Mouse (Mus musculus): Measurements from ENCODE around the gene Olfr39.
"Not testable (repeated sequence)": the region's sequence is repeated elsewhere in the genome, so short reads cannot be mapped to it uniquely, and the experiment has no call there.

Gene Olfr39

DNA sequence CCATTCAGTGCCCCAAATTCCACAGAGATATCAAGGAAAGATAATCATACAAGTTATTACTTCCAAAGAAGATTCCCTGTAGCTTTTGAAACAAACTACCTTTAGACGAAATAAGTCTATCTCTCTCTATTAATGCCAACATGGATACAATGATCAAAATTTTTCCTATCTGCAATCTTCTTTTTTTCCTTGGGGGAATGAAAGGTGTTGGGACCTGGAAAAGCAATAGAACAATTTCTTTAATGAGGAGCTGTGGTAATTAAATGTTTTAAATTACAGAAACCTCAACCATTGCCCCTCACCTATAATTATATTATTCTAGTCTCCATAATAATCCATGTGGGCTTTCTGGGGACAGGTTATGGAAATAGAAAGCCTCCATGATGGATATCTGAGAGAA lies at the start of gene Olfr39:
Gene Olfr39, plus strand, starts transcription at position 301 of the 400 bp plus-strand sequence.
- no peak for DNase-seq

DNA sequence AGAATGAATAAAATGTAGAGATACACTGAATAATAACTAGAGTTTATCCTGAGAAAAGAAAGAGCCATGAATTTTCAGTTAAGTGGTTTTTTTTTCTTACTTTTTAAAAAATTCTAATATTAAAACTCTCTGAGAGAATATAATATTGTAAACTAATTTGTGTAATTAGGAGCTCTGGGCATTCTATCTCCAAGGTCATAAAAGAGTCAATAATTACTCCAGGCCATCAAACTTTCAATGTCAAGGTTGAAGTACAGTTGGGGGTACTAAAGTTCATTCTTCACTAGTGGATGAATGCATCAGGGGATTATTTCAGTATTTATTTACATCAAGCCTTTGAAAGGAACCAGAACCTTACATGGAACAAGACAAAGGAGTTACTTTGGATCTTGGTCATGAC lies 45.3 kb upstream of the Olfr39 start, which contains the start of gene Olfr872:
Gene Olfr872, plus strand, starts transcription at position 301 of the 400 bp plus-strand sequence.
- DNase-seq = no peak

DNA sequence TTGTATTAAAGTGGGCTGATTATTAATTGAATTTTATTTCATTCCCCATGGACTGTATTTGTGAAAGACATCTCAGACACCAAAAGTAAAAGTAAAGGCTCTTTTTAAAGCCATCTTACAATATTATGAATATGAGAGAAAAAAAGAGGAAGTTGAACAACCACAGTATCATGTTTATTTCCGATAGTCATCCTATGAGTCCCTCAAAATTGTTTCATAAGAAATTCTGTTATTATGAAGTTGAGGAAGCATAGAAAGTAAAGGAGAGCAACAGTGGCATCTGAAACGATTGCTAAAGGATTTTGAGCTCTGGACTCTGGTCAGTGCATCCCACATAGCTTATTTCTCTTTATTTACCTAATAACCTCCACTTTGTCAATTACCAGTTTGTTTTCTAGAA lies 44.8 kb upstream of the Olfr39 start:
- no peak for DNase-seq

DNA sequence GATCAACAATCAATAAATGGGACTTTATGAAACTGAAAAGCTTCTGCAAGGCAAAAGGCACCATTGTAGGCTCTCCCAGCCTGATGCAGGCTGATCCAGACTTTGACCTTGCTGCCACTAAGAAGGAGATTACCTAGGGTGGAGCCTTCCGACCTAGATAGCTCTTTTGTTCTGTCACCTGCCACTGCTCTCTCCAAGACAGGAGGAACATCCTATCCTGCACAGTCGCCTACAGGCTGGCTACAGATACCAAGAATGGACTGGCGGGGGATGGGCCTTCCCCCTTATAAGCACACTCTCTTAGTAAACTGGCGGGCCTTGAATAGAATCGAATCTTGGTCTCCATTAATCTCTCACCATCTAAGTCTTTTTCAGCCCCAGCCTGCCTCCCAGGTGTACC lies 13.4 kb downstream of the Olfr39 start:
- not testable (repeated sequence) for DNase-seq

DNA sequence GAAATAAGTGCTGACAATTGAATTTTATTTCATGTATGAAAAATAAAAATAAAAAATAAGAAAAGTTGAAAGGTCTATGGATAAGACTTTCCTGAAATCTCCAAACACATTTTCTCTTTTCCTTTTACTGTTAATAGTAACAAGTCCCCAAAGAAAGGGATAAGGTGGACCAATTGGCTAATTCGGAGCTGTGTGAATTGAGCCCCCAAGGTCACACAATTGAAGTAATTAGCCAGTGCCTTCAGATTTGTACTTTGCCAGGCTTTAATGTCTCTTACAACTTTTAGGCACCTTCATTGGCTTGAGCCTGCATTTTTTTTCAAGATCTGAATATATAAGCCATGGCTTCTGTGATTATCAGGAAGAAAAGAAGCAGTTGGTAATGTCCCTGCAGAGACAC lies 16.1 kb downstream of the Olfr39 start, which contains the start of gene Olfr873:
Gene Olfr873, plus strand, starts transcription at position 301 of the 400 bp plus-strand sequence.
- DNase-seq = no peak

DNA sequence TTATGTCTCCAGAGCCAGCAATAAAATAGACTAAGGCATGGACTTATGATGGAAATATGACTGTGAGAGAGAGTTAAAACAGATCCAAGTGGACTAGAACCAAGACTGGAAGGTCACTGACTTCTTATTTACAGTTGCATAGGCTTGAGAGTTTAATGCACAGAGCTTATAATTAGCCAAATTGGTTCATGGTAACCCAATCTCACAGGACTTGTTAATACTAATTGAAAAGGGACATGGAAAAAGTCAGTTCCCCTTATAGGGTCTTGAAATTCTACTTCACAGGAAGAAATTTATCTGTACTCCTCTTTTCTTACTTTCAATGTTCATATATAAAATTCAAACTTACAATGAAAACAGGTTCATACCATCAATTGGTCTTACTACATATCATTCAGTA lies 53.8 kb downstream of the Olfr39 start, which contains the start of gene Olfr18:
Gene Olfr18, minus strand, starts transcription at position 101 of the 400 bp plus-strand sequence.
- DNase-seq = no peak
